Mouse (Mus musculus): Measurements from ENCODE around the gene Arpc5l.
A peak's percentile ranks its signal among the peaks of the same experiment; 100 is the strongest.
"Not testable (repeated sequence)": the region's sequence is repeated elsewhere in the genome, so short reads cannot be mapped to it uniquely, and the experiment has no call there.

Gene Arpc5l

DNA sequence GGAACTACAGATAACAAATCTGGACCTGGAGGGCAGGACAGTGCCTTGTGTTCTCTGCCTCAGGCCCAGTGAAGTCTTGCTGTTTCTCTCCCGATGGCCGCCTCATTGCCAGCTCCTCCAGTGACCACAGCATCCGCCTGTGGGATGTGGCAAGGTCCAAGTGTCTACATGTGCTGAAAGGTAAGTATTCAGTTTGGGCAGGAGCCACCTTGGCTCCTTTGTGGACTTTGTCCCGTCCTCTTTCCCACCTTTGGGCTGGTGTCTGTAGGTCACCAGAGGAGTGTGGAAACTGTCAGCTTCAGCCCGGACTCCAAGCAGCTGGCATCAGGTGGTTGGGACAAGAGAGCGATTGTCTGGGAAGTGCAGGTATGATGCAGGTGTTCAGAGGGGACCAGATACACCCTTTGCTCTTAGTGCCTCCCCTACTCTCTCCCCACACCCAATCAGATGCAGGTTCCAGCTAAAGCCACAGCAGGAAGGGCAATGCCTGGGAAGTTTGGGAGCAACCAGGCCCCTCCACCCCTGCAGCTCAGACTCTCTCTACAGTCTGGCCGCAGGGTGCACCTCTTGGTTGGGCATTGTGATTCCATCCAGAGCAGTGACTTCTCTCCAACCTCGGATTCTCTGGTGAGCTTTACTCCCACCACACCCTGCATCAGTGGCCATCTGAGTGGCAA, 5.1 kb upstream of the Arpc5l start:
- no peak for DNase-seq (ENCODE audit: low spot score in 2 of 2)

GRCm38 (mm10) chr2:39000587-39000919, 4.6 kb upstream of the Arpc5l start:
- DNase-seq (ENCODE audit: low spot score in 2 of 2) = no peak

- no peak for DNase-seq (ENCODE audit: low spot score in 2 of 2)
These were observed 3.3 kb upstream of the Arpc5l start for GRCm38 (mm10) chr2:39001866-39002265.

DNA sequence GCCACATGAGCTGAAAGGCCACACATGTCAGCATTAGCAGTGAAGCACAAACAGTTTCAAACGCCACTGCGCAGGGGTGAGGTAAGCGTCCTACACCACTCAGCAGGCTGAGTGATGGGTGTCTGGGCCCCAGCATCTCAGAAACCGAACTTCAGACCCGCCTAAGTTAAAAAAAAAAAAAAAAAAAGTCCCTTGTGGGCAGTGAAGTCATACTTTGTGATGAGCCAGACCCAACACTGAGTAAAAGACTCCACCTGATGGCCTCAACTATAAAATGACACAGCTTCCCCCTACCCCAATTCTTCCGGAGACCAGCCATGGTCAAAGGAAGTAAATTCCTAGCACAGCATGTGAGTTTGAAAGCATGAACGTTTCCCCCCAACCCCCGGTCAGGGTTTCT, 2.0 kb upstream of the Arpc5l start:
- DNase-seq (ENCODE audit: low spot score in 2 of 2) = no peak

DNA sequence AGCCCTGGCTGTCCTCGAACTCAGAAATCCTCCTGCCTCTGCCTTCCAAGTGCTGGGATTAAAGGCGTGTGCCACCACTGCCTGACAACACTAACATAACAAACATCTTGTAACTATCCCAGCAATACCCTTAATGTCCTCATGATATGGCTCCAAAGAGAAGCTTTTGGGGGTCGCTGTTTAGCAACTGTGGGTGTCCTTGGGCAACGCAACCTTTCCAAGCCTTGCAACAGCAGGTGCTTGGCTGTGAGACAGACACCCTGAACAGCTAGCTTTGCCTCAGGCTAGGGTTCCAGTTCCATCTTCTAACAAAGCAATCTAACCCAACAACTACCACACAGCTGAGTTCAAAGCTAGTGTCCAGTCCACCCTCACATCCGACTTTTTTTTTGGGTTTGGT, 1.6 kb upstream of the Arpc5l start:
- DNase-seq (ENCODE audit: low spot score in 2 of 2) = no peak

- no peak for DNase-seq (ENCODE audit: low spot score in 2 of 2)
These were observed 776 bp upstream of the Arpc5l start for GRCm38 (mm10) chr2:39004372-39004771.

- DNase-seq (ENCODE audit: low spot score in 2 of 2) = no peak
These were observed 479 bp downstream of the Arpc5l start, which contains the start of gene Rpl35 for GRCm38 (mm10) chr2:39005574-39006079. TSS of gene Rpl35 (minus strand) at chr2:39005624.

GRCm38 (mm10) chr2:39006149-39006730, 1.1 kb downstream of the Arpc5l start:
- no peak for DNase-seq (ENCODE audit: low spot score in 2 of 2)

GRCm38 (mm10) chr2:39007865-39008264, 2.7 kb downstream of the Arpc5l start:
- peak; percentile 86 to 89 for DNase-seq (ENCODE audit: low spot score in 2 of 2)

- DNase-seq (ENCODE audit: low spot score in 2 of 2) = no peak
These were observed 3.3 kb downstream of the Arpc5l start for GRCm38 (mm10) chr2:39008350-39008851.

- DNase-seq (ENCODE audit: low spot score in 2 of 2) = peak in 1 of 2 experiments; percentile 43
These were observed 3.8 kb downstream of the Arpc5l start for GRCm38 (mm10) chr2:39008954-39009365.

DNA sequence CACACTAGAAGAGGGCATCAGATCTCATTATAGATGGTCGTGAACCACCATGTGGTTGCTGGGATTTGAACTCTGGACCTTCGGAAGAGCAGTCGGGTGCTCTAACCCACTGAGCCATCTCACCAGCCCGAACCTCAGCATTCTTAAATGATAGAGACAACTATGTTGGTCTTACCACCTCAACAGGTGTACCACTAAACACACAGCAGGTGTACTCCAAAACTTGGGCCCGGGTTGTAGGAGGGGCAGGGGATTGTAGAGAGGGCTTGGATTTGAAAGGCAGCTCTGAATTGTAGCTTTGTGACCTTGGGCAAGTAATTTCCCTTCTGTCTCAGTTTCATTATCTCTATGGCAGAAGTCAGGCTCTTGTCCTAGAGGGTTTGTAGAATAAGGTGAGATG, 5.0 kb downstream of the Arpc5l start:
- not testable (repeated sequence) for DNase-seq (ENCODE audit: low spot score in 2 of 2)

DNA sequence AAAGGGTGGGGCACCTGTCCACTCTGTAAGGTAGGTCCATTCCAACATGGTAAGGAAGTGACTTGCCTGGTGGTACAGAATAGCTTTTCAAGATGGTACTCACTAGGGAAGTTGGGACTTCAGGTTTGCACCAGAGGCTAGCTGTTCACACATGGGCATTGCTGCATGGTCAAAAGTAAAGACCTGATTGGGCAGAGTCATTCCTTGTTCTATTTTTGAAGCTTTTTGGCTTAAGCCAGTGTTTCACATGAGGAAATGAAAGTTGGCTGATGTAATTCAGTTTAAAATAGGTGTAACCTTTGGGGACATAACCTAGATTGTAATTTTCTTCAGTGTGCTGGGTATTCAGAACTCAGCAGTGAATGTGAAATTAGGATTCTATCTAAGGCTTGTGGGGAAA, 6.1 kb downstream of the Arpc5l start:
- DNase-seq (ENCODE audit: low spot score in 2 of 2) = no peak

GRCm38 (mm10) chr2:39011971-39012370, 6.8 kb downstream of the Arpc5l start:
- DNase-seq (ENCODE audit: low spot score in 2 of 2) = no peak

GRCm38 (mm10) chr2:39012768-39013279, 7.7 kb downstream of the Arpc5l start:
- DNase-seq (ENCODE audit: low spot score in 2 of 2) = no peak

DNA sequence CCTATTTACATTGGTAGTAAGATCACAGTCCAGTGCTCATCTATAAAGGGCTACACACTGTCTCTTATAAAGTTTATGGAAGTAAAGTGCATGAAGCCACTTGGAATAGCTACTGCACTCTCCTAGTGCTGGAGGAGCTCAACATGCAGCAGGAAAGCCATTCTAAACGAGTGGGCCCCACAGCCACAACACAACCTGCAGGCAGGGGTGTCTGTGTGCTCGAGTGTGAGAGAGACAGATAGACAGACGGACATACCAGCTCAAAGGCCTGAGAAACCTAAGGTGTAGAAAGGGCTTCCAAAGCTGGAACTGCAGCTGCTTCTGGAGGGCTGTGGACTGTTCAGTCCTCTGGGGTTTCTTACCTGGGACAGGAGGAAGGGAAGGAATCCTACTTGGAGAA, 11.4 kb downstream of the Arpc5l start:
- DNase-seq (ENCODE audit: low spot score in 2 of 2) = no peak

- no peak for DNase-seq (ENCODE audit: low spot score in 2 of 2)
These were observed 14.9 kb downstream of the Arpc5l start for GRCm38 (mm10) chr2:39020004-39020403.

GRCm38 (mm10) chr2:39031611-39032010, 26.5 kb downstream of the Arpc5l start:
- no peak for DNase-seq (ENCODE audit: low spot score in 2 of 2)

DNA sequence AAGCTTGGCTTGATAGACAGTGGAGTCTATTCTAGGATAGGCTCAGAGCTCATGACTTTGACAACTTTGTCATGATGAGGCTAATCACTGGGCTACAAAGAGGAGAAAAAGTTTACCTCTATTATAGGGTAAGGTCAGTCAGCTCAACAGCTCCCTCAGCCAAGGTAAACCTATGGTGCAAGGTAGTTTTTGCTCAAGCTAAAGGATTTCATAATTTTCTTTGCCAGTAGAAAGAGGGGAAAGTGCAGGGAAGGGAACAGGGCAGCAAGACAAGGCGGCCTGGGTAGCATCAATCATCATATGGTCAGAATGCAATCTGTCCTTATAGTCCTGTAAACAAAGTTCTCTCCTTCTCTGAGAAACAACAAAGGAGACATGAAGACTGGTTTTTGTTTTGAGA, 35.1 kb downstream of the Arpc5l start:
- DNase-seq (ENCODE audit: low spot score in 2 of 2) = no peak

DNA sequence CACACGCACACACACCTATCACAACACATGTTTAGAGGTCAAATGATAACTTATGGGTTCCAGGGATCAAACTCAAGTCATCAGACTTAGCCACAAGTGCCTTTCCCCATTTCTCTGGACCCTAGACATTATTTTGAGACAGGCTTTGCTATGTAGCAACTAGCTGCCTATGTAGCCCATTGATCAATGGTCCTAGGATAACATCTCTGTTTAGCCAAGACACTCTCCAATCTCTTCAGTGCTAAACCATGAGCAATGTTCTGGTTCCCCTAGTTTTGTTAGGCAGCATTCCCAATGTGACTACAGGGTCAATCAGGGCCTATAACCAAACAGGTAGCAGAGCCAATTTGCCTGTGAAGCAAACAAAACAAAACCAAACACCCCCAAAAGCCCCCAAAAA, 43.4 kb downstream of the Arpc5l start:
- DNase-seq (ENCODE audit: low spot score in 2 of 2) = no peak

DNA sequence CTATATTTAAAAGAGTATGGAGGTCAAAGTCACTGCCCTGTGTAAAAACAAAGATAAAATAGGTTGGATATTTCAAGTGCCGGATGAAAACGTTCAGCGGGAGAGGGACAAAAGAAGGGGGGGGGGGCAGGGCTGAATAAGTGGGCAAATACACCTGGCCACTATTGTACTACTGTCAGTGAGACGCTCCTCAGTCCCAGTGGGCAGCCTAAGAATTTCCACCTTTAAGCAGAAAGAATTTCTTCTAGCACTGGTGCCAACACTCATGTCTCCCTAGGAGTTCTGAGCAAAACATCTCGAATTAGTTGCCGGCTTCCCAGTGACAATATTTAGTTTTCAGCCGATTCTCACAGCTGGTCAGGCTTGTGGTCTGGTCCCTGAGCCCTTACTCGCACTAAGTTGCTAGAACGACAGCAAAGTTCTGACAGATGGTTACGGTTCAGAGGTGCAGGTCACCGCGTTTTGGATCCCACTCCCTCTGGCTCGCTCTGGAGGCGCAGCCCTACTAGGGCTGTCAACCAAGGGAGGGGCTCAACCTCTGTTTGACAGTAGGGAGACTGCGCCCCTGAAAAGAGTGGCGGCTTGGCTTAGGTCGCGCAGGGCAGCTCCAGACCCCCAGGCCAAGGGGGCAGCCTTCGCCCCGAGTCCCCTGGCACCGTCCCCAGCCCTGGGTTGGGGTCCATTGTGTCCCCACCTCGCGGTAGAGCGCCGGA, 59.7 kb downstream of the Arpc5l start:
- no peak for DNase-seq (ENCODE audit: low spot score in 2 of 2)

All from frontal cortex, postnatal 25 days (tissue).